Mouse (Mus musculus): ENCODE measurements around the gene Ntn1.

DNA sequence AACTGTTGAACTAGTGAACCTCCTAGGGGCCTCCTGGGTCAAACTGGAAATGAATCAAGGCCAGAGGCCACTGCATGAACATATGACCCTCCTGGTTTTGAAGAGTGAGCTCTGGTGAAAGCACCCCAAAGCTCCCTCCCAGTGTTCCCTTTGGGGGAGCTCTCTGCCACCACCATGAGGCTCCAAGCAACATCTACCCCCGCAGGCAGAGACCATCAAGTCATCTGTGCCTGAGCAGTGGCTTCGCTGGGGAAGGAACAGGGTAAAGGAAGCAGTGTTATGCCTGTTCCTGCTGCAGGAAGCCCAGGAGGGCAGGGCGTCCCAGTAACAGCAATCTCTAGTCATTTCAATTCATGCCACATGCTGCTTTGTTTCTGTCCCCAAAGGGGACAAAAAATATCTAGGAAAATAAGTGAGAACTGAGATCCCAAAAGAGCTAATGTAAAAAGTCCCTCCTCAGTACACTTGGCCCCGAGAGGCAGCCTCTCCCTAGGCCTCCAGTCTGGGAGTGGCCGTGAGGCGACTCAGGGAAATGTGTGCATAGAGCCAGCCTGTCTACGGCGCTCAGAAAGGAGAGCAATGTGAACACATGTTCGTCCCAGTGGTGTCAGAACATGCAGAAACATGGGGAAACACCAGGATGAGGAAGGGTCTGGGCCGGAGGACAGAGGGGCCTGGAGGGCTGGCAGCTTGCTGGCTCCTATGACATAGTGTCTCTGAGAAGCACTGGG lies 139.3 kb downstream of the Ntn1 start:
- TF ChIP-seq POLR2A (IDR thresholded peaks at IDR 0.05; ENCODE audit: low read depth, low read length) (no peak), CTCF (conservative IDR thresholded peaks at IDR 0.05; ENCODE audit: insufficient read depth, insufficient read length, low read depth, low read length) (no peak)

Measured in kidney, adult 2 months (tissue).